Mouse (Mus musculus) liver, embryonic 12.5 days (tissue): Measurements from ENCODE around the gene Mtmr14. TPM values are rescaled to one million over a fixed set of nuclear protein-coding genes. Genes with fewer than 3 reads are reported as not detected.

Experiments used
- ATAC-seq: fragments of 200-750 bp; cut with Nextera tagmentation; 2 replicates; pipeline ENCODE4 v1.8.0; 2017; ENCODE audit warnings: moderate number of reproducible peaks, mild to moderate bottlenecking, moderate library complexity
- H3K27ac ChIP-seq: fragments of 300-500 bp; sonication (generic); 2 replicates; pipeline ENCODE4 v1.5.1; 2016; ENCODE audit warnings: mild to moderate bottlenecking
- H3K27me3 ChIP-seq: fragments of 300-500 bp; sonication (generic); replicated peaks from 2 replicates; pipeline ENCODE4 v1.6.1; 2016; ENCODE audit warnings: mild to moderate bottlenecking, moderate library complexity
- H3K36me3 ChIP-seq: fragments of 300-500 bp; sonication (generic); 2 replicates; pipeline ENCODE4 v1.6.1; 2016; ENCODE audit warnings: mild to moderate bottlenecking, moderate library complexity
- H3K4me1 ChIP-seq: fragments of 300-500 bp; sonication (generic); 2 replicates; pipeline ENCODE4 v1.6.1; 2016
- H3K4me2 ChIP-seq: fragments of 300-500 bp; sonication (generic); 2 replicates; pipeline ENCODE4 v1.6.1; 2016; ENCODE audit warnings: mild to moderate bottlenecking, moderate library complexity
- H3K4me3 ChIP-seq: fragments of 300-500 bp; sonication (generic); 2 replicates; pipeline ENCODE4 v1.5.1; 2016; ENCODE audit warnings: mild to moderate bottlenecking, moderate library complexity
- H3K9ac ChIP-seq: fragments of 300-500 bp; sonication (generic); 2 replicates; pipeline ENCODE4 v1.6.1; 2016; ENCODE audit warnings: mild to moderate bottlenecking, moderate library complexity
- H3K9me3 ChIP-seq: fragments of 300-500 bp; sonication (generic); replicated peaks from 2 replicates; pipeline ENCODE4 v1.6.1; 2016; ENCODE audit warnings: mild to moderate bottlenecking, moderate library complexity
- WGBS: fragments of 180-500 bp; shearing (Covaris S2); methylation state at CpG from one replicate; pipeline ENCODE4 v1.1.7; 2016; ENCODE audit not compliant: insufficient replicate concordance; 5-methylcytosine and 5-hydroxymethylcytosine counted together
- polyA plus RNA-seq: library from polyadenylated mRNA; unstranded; fragments of >200 nt; fragmentation: Nextera tagmentation; extraction: Ambion mirVana; gene quantifications from 2 replicates; pipeline ENCODE4 v1.2.1, GENCODE M21; 2016

The Mtmr14 gene
- polyA plus RNA-seq, 1 experiment from 2014 or later: 24.8 TPM

GRCm38 (mm10) chr6:113282101-113282802, 44.6 kb downstream of the Mtmr14 start, which contains the start of gene Cpne9:
TSS of gene Cpne9 (plus strand) at chr6:113282307.
- no peaks in the 10 kb centered on the region for H3K9me3 ChIP-seq
- no peak within 1 kb of the TSS for H3K27ac ChIP-seq
- WGBS: 4% methylated on average over 37 of the region's 37 CpGs
- H3K36me3 ChIP-seq: peaks cover 8% of the 10 kb centered on the region
- no peak within 1 kb of the TSS for H3K9ac ChIP-seq
- H3K4me2 ChIP-seq: 0 out of 2 replicates have a peak within 1 kb of the TSS, but pooled peaks have one; percentile 9
- H3K4me1 ChIP-seq: no peaks in the 10 kb centered on the region
- peaks cover 56% of the 10 kb centered on the region for H3K27me3 ChIP-seq
- peak; percentile 45; the same call in 1 of the 2 replicates for ATAC-seq
- H3K4me3 ChIP-seq: no peak within 1 kb of the TSS

GRCm38 (mm10) chr6:113282969-113283368, 45.3 kb downstream of the Mtmr14 start:
- Histone ChIP-seq H3K27me3 (peaks cover 56% of the 10 kb centered on the region), H3K9me3 (no peaks in the 10 kb centered on the region), H3K4me3 (no peak overlapping the region), H3K9ac (no peak overlapping the region), H3K27ac (no peak overlapping the region), H3K4me1 (no peaks in the 10 kb centered on the region), H3K36me3 (peaks cover 2% of the 10 kb centered on the region), H3K4me2 (no peak overlapping the region)
- WGBS: 4% methylated on average over 22 of the region's 22 CpGs
- ATAC-seq: no peak

DNA sequence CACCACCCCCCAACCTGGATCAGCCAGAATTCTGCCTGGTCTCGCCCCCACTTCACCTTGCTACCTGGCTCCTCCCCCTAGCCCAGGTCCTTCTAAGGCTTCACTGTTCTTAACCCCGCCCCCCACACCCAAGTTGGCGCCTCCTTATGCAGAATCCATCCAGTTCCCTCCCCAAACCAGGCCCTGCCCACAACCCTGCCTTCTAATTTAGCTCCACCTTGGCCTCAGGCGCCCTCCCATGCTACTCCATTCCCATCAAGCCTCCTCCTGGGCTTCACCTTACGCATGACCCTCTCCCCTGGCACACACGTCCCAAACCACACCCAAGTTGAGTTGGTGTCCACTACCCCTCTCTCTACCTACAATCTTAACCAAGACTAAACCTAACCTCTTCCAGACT, 45.9 kb downstream of the Mtmr14 start:
- no peaks in the 10 kb centered on the region for H3K36me3 ChIP-seq
- no peak overlapping the region for H3K9ac ChIP-seq
- no peak overlapping the region for H3K4me2 ChIP-seq
- ATAC-seq: no peak
- no peaks in the 10 kb centered on the region for H3K4me1 ChIP-seq
- 7% methylated on average over 6 of the region's 6 CpGs for WGBS
- no peaks in the 10 kb centered on the region for H3K9me3 ChIP-seq
- H3K27ac ChIP-seq: no peak overlapping the region
- peaks cover 56% of the 10 kb centered on the region for H3K27me3 ChIP-seq
- H3K4me3 ChIP-seq: no peak overlapping the region

DNA sequence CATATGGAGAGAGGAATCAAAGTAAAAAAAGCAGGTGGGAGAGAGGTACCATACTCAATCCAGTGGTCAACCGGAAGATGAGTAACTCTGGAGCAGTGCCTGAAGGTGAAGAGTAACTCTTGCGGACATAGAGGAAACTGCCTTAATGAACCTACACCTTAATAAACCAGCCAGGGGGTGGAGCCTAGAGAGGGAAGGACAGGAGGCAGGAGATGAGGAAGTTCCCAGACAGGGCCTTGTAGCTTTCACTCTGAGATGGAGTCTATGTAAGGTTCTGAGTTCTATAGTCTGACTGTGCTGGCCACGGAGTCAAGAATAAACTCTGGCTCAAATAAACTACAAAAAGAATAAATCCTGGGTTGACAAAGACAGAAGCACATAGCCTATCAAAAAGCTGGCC, 47.3 kb downstream of the Mtmr14 start:
- 61% methylated on average over 3 of the region's 3 CpGs for WGBS
- ATAC-seq: no peak

GRCm38 (mm10) chr6:113286316-113286715, 48.7 kb downstream of the Mtmr14 start:
- Histone ChIP-seq H3K4me2 (no peak overlapping the region), H3K27ac (no peak overlapping the region), H3K4me1 (no peaks in the 10 kb centered on the region), H3K9me3 (no peaks in the 10 kb centered on the region), H3K9ac (no peak overlapping the region), H3K27me3 (peaks cover 48% of the 10 kb centered on the region), H3K4me3 (no peak overlapping the region), H3K36me3 (no peaks in the 10 kb centered on the region)
- 59% methylated on average over 1 of the region's 1 CpGs for WGBS
- no peak for ATAC-seq

More for the DNA sequence above, 47.3 kb downstream of the Mtmr14 start:
- H3K4me3 ChIP-seq: no peak overlapping the region
- H3K27ac ChIP-seq: no peak overlapping the region
- H3K27me3 ChIP-seq: peaks cover 56% of the 10 kb centered on the region
- H3K9me3 ChIP-seq: no peaks in the 10 kb centered on the region
- H3K9ac ChIP-seq: no peak overlapping the region
- no peaks in the 10 kb centered on the region for H3K36me3 ChIP-seq
- no peak overlapping the region for H3K4me2 ChIP-seq
- H3K4me1 ChIP-seq: no peaks in the 10 kb centered on the region

- no peak for ATAC-seq
- Histone ChIP-seq H3K27ac (no peak overlapping the region), H3K36me3 (no peaks in the 10 kb centered on the region), H3K27me3 (peaks cover 38% of the 10 kb centered on the region), H3K4me2 (no peak overlapping the region), H3K4me1 (no peaks in the 10 kb centered on the region), H3K9ac (no peak overlapping the region), H3K4me3 (no peak overlapping the region), H3K9me3 (no peaks in the 10 kb centered on the region)
- 55% methylated on average over 4 of the region's 4 CpGs for WGBS
These were observed 49.6 kb downstream of the Mtmr14 start for GRCm38 (mm10) chr6:113287236-113287635.

DNA sequence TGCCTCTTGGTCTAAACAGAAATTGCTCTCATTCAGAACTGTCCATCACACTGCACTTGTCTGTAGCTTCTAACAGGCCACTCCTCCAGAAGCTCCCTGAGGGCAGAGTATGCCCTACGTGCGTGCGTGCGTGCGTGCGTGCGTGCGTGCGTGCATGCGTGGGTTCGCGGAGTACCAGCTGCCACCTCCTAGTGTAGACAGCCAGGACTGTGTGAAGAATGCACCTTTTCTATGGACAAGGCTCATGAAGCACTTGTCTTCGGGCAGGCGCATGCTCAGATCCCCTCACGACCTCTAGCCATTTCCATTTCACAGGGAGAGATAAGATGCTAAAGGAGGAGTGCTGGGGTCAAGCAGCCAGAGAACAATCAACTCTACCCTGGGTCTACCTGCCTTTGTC, 51.7 kb downstream of the Mtmr14 start:
- peaks cover 23% of the 10 kb centered on the region for H3K27me3 ChIP-seq
- no peak overlapping the region for H3K4me3 ChIP-seq
- no peak overlapping the region for H3K27ac ChIP-seq
- H3K4me1 ChIP-seq: no peaks in the 10 kb centered on the region
- no peak overlapping the region for H3K4me2 ChIP-seq
- no peaks in the 10 kb centered on the region for H3K36me3 ChIP-seq
- H3K9me3 ChIP-seq: no peaks in the 10 kb centered on the region
- ATAC-seq: no peak
- 89% methylated on average over 15 of the region's 15 CpGs for WGBS
- no peak overlapping the region for H3K9ac ChIP-seq

DNA sequence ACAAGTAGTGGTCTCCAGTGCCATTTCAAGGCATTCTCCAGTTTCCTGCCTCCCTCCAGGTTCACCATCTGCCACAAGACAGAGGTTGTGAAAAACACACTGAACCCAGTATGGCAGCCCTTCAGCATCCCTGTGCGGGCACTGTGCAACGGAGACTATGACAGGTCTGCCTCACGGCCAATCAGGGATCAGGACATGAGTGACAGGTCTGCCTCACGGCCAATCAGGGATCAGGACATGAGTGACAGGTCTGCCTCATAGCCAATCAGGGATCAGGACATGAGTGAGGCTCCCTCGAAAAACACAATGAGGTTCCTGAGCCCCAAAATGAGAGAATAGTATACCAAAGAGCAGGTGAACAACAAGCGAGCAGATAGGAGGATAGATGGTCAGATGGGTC, 52.7 kb downstream of the Mtmr14 start:
- H3K4me2 ChIP-seq: no peak overlapping the region
- H3K4me1 ChIP-seq: no peaks in the 10 kb centered on the region
- no peaks in the 10 kb centered on the region for H3K9me3 ChIP-seq
- 57% methylated on average over 6 of the region's 6 CpGs for WGBS
- no peak overlapping the region for H3K27ac ChIP-seq
- no peaks in the 10 kb centered on the region for H3K36me3 ChIP-seq
- no peak overlapping the region for H3K9ac ChIP-seq
- no peak overlapping the region for H3K4me3 ChIP-seq
- ATAC-seq: no peak
- peaks cover 13% of the 10 kb centered on the region for H3K27me3 ChIP-seq

GRCm38 (mm10) chr6:113292938-113293337, 55.3 kb downstream of the Mtmr14 start:
- 59% methylated on average over 5 of the region's 5 CpGs for WGBS
- no peak for ATAC-seq
- H3K4me2 ChIP-seq: no peak overlapping the region

GRCm38 (mm10) chr6:113296046-113296445, 58.4 kb downstream of the Mtmr14 start:
- H3K9me3 ChIP-seq: no peaks in the 10 kb centered on the region
- 67% methylated on average over 2 of the region's 2 CpGs for WGBS
- H3K4me2 ChIP-seq: no peak overlapping the region
- 0 out of 2 replicates have a peak, but pooled peaks cover 8% of the 10 kb centered on the region for H3K4me1 ChIP-seq
- H3K27ac ChIP-seq: no peak overlapping the region
- ATAC-seq: no peak
- H3K27me3 ChIP-seq: peaks cover 6% of the 10 kb centered on the region; the same call in 1 of the 2 replicates
- no peaks in the 10 kb centered on the region for H3K36me3 ChIP-seq
- H3K4me3 ChIP-seq: no peak overlapping the region
- no peak overlapping the region for H3K9ac ChIP-seq

More at GRCm38 (mm10) chr6:113292938-113293337, 55.3 kb downstream of the Mtmr14 start:
- Histone ChIP-seq H3K4me3 (no peak overlapping the region), H3K27me3 (peaks cover 6% of the 10 kb centered on the region; the same call in 1 of the 2 replicates), H3K27ac (no peak overlapping the region), H3K4me1 (0 out of 2 replicates have a peak, but pooled peaks cover 8% of the 10 kb centered on the region), H3K9me3 (no peaks in the 10 kb centered on the region), H3K9ac (no peak overlapping the region), H3K36me3 (no peaks in the 10 kb centered on the region)

DNA sequence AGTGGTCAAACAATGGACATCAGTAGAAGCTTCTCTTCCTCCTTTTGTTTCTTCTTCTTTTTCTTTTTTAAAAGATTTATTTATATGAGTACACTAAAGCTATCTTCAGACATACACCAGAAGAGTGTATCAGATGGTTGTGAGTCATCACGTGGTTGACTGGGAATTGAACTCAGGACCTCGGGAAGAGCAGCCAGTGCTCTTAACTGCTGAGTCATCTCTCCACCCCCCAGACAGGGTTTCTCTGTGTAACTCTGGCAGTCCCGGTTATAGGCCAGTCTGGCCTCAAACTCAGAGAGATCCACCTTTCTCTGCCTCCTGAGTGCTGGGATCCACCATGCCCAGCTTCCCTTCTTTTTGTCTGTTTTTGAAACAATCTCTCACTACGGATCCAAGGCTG, 59.0 kb downstream of the Mtmr14 start:
- H3K27me3 ChIP-seq: peaks cover 6% of the 10 kb centered on the region; the same call in 1 of the 2 replicates
- 0 out of 2 replicates have a peak, but pooled peaks cover 8% of the 10 kb centered on the region for H3K4me1 ChIP-seq
- no peak for ATAC-seq
- no peak overlapping the region for H3K9ac ChIP-seq
- H3K36me3 ChIP-seq: no peaks in the 10 kb centered on the region
- H3K27ac ChIP-seq: no peak overlapping the region
- WGBS: 35% methylated on average over 4 of the region's 4 CpGs
- no peak overlapping the region for H3K4me2 ChIP-seq
- no peak overlapping the region for H3K4me3 ChIP-seq
- H3K9me3 ChIP-seq: no peaks in the 10 kb centered on the region

- H3K27me3 ChIP-seq: 0 out of 2 replicates have a peak, but pooled peaks cover 3% of the 10 kb centered on the region
- peaks cover 21% of the 10 kb centered on the region for H3K4me1 ChIP-seq
- H3K4me3 ChIP-seq: no peak overlapping the region
- no peak overlapping the region for H3K9ac ChIP-seq
- 60% methylated on average over 5 of the region's 5 CpGs for WGBS
- H3K9me3 ChIP-seq: no peaks in the 10 kb centered on the region
- H3K27ac ChIP-seq: no peak overlapping the region
- no peaks in the 10 kb centered on the region for H3K36me3 ChIP-seq
- H3K4me2 ChIP-seq: no peak overlapping the region
- ATAC-seq: no peak
These were observed 63.7 kb downstream of the Mtmr14 start for GRCm38 (mm10) chr6:113301350-113301749.
